Mouse (Mus musculus): ENCODE results near the gene Cyp2j6. TPM values are rescaled to one million over a fixed set of nuclear protein-coding genes. Genes with fewer than 3 reads are reported as not detected.
A peak's percentile ranks its signal among the peaks of the same experiment; 100 is the strongest.
"Not testable (repeated sequence)": the region's sequence is repeated elsewhere in the genome, so short reads cannot be mapped to it uniquely, and the experiment has no call there.

Gene Cyp2j6
- polyA plus RNA-seq (2016; fragmentation: Nextera tagmentation; extraction: Ambion mirVana), result 4.4 and 5.2 TPM in 2 replicates

GRCm38 (mm10) chr4:96553133-96553819, at the start of gene Cyp2j6:
TSS of gene Cyp2j6 (minus strand) at chr4:96553661.
- peaks cover 17% of the 10 kb centered on the region; the same call in 1 of the 2 replicates for H3K4me1 ChIP-seq
- peak; percentile 71 for DNase-seq (ENCODE audit: low spot score)
- H3K9me3 ChIP-seq, result no peaks in the 10 kb centered on the region
- peak within 1 kb of the TSS; percentile 89 for H3K27ac ChIP-seq (replicated peaks)
- H3K4me3 ChIP-seq, result peak within 1 kb of the TSS; percentile 72
- WGBS, result 5% methylated on average over 16 of the region's 16 CpGs
- no peaks in the 10 kb centered on the region for H3K27me3 ChIP-seq (replicated peaks; ENCODE audit: low read depth, poor library complexity, severe bottlenecking)
- no peaks in the 10 kb centered on the region for H3K36me3 ChIP-seq (replicated peaks)

GRCm38 (mm10) chr4:96591791-96592150, 38.3 kb upstream of the Cyp2j6 start:
- no peaks in the 10 kb centered on the region for H3K36me3 ChIP-seq (replicated peaks)
- DNase-seq (ENCODE audit: low spot score), result no peak
- peaks cover 10% of the 10 kb centered on the region for H3K4me1 ChIP-seq
- no peaks in the 10 kb centered on the region for H3K27me3 ChIP-seq (replicated peaks; ENCODE audit: low read depth, poor library complexity, severe bottlenecking)
- 40% methylated on average over 4 of the region's 4 CpGs for whole genome bisulfite sequencing
- no peak overlapping the region for H3K27ac ChIP-seq (replicated peaks)
- no peaks in the 10 kb centered on the region for H3K9me3 ChIP-seq
- peak overlapping the region; percentile 55 for H3K4me3 ChIP-seq

DNA sequence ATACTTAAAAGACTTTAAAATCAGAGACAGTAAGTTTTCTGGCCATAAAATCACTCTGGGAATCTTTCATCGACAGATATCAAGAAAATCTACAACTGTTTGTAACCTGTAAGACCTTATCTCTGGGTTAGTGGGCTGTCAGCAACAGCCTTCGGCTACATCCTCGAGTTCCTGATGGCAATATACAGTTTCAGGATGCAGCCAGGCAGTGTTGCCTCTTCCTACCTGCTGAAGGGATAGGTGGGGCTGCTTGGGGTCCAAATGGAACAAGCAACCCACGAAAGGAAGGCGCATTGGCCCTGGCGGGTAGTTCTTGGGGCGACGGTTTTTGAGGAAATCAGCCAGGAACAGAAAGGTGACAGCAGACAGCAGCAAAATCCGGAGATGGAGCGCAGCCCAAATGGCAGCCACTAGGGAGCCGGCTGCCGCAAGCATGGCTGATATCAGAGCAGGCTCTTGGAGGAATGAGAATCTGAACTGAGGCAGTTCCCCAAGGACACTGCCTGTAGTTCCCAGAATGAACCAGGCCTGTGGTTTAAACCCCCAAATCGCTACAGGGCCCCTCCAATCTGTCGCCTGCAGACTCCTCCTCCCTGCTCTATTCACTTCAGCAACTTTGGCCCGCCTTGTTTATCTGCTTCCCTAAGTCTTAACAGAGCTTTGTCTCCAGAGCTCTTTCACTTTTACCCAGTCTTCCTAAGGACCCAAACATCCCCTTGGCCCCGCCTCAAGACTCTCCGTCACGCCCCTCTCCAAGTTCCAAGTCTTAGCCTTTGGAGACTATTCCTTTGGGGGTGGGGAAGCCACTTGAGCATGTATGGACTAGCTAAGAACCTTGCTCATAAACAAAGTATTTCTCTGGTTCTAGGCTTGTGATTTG, 37.7 kb upstream of the Cyp2j6 start, which contains the start of gene Cyp2j9:
TSS of gene Cyp2j9 (minus strand) at position 668 of the 880 bp plus-strand sequence.
- 7% methylated on average over 18 of the region's 18 CpGs for WGBS
- Histone ChIP-seq H3K27ac (replicated peaks) (peak within 1 kb of the TSS; percentile 66), H3K27me3 (replicated peaks; ENCODE audit: low read depth, poor library complexity, severe bottlenecking) (no peaks in the 10 kb centered on the region), H3K9me3 (no peaks in the 10 kb centered on the region), H3K4me1 (peaks cover 10% of the 10 kb centered on the region), H3K4me3 (peak within 1 kb of the TSS; percentile 55), H3K36me3 (replicated peaks) (no peaks in the 10 kb centered on the region)
- peak; percentile 43 for DNase-seq (ENCODE audit: low spot score)

- H3K27me3 ChIP-seq (replicated peaks; ENCODE audit: low read depth, poor library complexity, severe bottlenecking), result no peaks in the 10 kb centered on the region
- H3K36me3 ChIP-seq (replicated peaks), result no peaks in the 10 kb centered on the region
- WGBS, result 70% methylated on average over 1 of the region's 1 CpGs
- no peak overlapping the region for H3K27ac ChIP-seq (replicated peaks)
- no peaks in the 10 kb centered on the region for H3K9me3 ChIP-seq
- no peak overlapping the region for H3K4me3 ChIP-seq
- no peaks in the 10 kb centered on the region for H3K4me1 ChIP-seq
- DNase-seq (ENCODE audit: low spot score), result no peak
Observed at GRCm38 (mm10) chr4:96581425-96582088, 28.1 kb upstream of the Cyp2j6 start.

DNA sequence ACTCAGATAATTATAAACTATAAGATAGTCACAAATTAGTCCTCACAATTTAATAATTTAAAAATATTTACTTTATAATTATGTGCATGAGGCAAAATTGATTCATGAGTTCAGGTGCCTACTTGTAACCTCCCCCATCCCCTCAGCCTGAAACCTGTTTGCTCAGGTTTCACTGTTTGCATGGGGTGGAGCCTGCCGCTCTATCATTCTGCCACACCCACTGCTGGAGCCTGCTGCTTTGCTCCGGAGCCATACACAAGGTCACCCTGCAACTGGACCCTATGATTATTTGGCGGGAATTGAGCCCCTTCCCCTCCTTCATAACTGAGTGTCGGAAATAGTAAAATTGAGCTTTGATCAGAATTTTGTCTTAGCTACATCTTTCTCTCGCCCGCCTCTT, 26.9 kb upstream of the Cyp2j6 start:
- DNase-seq (ENCODE audit: low spot score); H3K36me3 ChIP-seq (replicated peaks); H3K4me1 ChIP-seq; H3K27me3 ChIP-seq (replicated peaks; ENCODE audit: low read depth, poor library complexity, severe bottlenecking); H3K4me3 ChIP-seq; H3K9me3 ChIP-seq; H3K27ac ChIP-seq (replicated peaks): not testable (repeated sequence)
- 45% methylated on average over 6 of the region's 6 CpGs for WGBS

DNA sequence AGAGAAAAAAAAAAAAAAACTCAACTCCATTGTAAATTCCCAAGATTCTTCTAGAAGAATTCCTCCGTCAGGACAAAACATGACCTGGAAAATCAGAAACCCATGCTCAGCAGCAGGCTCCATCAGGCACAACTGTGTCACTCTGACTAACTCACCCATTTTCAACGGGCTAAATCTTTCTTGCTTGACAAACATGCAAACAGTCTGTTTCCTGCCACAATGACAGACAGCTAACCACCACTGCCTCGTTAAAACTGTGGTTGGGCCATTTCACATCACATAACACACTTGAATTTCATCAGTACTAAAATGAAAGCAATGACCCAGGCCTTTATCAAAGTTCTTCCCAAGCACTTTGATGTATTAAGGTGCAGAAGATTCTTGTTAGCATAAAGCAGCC, 16.0 kb upstream of the Cyp2j6 start:
- 65% methylated on average over 3 of the region's 3 CpGs for WGBS
- Histone ChIP-seq H3K36me3 (replicated peaks) (no peaks in the 10 kb centered on the region), H3K27ac (replicated peaks) (no peak overlapping the region), H3K4me1 (no peaks in the 10 kb centered on the region), H3K27me3 (replicated peaks; ENCODE audit: low read depth, poor library complexity, severe bottlenecking) (no peaks in the 10 kb centered on the region), H3K9me3 (no peaks in the 10 kb centered on the region), H3K4me3 (no peak overlapping the region)
- no peak for DNase-seq (ENCODE audit: low spot score)

- no peaks in the 10 kb centered on the region for H3K36me3 ChIP-seq (replicated peaks)
- H3K27ac ChIP-seq (replicated peaks), result no peak overlapping the region
- no peaks in the 10 kb centered on the region for H3K4me1 ChIP-seq
- no peak for DNase-seq (ENCODE audit: low spot score)
- H3K27me3 ChIP-seq (replicated peaks; ENCODE audit: low read depth, poor library complexity, severe bottlenecking), result no peaks in the 10 kb centered on the region
- no peaks in the 10 kb centered on the region for H3K9me3 ChIP-seq
- WGBS, result 81% methylated on average over 1 of the region's 1 CpGs
- no peak overlapping the region for H3K4me3 ChIP-seq
Observed at GRCm38 (mm10) chr4:96567988-96568387, 14.5 kb upstream of the Cyp2j6 start.

DNA sequence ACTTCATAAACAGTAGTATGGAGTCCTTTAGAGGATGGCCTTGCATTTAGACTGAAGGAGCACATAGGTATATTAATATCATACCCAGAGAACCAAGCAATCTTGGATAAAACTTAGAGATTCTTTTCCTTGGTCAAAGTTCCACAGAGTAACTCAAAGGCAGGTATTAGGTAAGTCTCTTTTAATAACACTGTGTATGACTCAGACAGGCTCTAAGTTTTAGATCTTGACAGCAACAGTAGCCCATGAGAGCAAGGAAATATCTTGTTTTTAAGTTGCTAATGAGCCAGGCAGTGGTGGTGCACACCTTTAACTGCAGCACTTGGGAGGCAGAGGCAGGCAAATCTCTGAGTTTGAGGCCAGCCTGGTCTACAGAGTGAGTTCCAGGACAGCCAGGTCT, 12.3 kb upstream of the Cyp2j6 start:
- Histone ChIP-seq H3K9me3 (no peaks in the 10 kb centered on the region), H3K27me3 (replicated peaks; ENCODE audit: low read depth, poor library complexity, severe bottlenecking) (no peaks in the 10 kb centered on the region), H3K4me3 (no peak overlapping the region), H3K36me3 (replicated peaks) (no peaks in the 10 kb centered on the region), H3K4me1 (no peaks in the 10 kb centered on the region), H3K27ac (replicated peaks) (no peak overlapping the region)
- no peak for DNase-seq (ENCODE audit: low spot score)

- H3K36me3 ChIP-seq (replicated peaks), result no peaks in the 10 kb centered on the region
- H3K4me3 ChIP-seq, result no peak overlapping the region
- H3K27me3 ChIP-seq (replicated peaks; ENCODE audit: low read depth, poor library complexity, severe bottlenecking), result no peaks in the 10 kb centered on the region
- no peaks in the 10 kb centered on the region for H3K9me3 ChIP-seq
- DNase-seq (ENCODE audit: low spot score), result no peak
- H3K4me1 ChIP-seq, result no peaks in the 10 kb centered on the region
- H3K27ac ChIP-seq (replicated peaks), result no peak overlapping the region
- WGBS, result 91% methylated on average over 1 of the region's 1 CpGs
Observed at GRCm38 (mm10) chr4:96560464-96560863, 7.0 kb upstream of the Cyp2j6 start.

GRCm38 (mm10) chr4:96559781-96560180, 6.3 kb upstream of the Cyp2j6 start:
- WGBS, result 82% methylated on average over 1 of the region's 1 CpGs
- no peak overlapping the region for H3K27ac ChIP-seq (replicated peaks)
- H3K4me3 ChIP-seq, result no peak overlapping the region
- no peaks in the 10 kb centered on the region for H3K27me3 ChIP-seq (replicated peaks; ENCODE audit: low read depth, poor library complexity, severe bottlenecking)
- no peaks in the 10 kb centered on the region for H3K36me3 ChIP-seq (replicated peaks)
- no peaks in the 10 kb centered on the region for H3K4me1 ChIP-seq
- no peaks in the 10 kb centered on the region for H3K9me3 ChIP-seq
- DNase-seq (ENCODE audit: low spot score), result no peak

DNA sequence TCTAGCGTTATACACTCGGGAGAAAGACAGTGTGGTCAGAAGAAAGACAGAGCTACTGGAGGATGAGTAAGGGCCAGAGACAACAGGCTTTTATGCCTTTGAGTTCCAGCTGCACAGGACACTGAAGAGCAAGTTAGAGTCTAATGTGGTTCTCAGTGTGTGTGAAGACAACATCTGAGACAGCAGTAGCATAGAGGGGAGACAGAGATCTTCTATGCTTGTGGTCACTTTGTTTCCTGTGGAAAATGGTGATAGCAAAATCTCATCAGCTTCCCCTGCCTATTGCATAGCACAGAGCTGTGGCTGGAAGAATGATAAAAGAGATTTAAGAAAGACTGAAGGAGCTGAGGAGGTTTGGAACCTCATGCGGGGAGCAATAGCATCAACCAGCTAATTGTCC, 1.8 kb downstream of the Cyp2j6 start:
- 90% methylated on average over 3 of the region's 3 CpGs for WGBS

DNA sequence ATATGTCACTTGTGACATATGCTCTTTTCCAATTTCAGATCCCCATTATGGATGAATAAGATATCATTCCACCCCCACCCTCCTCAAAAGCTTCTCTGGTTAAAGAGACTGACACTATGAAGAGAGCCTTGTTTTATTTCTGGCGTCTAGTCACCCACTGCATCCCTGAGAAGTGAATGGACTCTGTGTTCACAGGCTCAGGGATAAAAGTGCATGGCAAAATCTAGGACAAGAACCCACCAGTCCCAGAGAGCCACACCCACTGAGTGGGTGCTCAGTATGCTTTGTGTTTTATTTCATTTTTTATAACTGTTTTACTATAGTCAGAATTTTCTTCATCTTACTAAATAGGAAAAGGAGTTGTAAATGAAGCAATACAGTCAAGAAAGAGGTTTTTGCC, 7.5 kb downstream of the Cyp2j6 start:
- no peaks in the 10 kb centered on the region for H3K27me3 ChIP-seq (replicated peaks; ENCODE audit: low read depth, poor library complexity, severe bottlenecking)
- H3K4me3 ChIP-seq, result no peak overlapping the region
- no peak for DNase-seq (ENCODE audit: low spot score)
- H3K9me3 ChIP-seq, result no peaks in the 10 kb centered on the region
- no peaks in the 10 kb centered on the region for H3K4me1 ChIP-seq
- H3K27ac ChIP-seq (replicated peaks), result no peak overlapping the region
- 35% methylated on average over 1 of the region's 1 CpGs for WGBS
- H3K36me3 ChIP-seq (replicated peaks), result no peaks in the 10 kb centered on the region

More for the DNA sequence above, 1.8 kb downstream of the Cyp2j6 start:
- Histone ChIP-seq H3K27ac (replicated peaks) (no peak overlapping the region), H3K27me3 (replicated peaks; ENCODE audit: low read depth, poor library complexity, severe bottlenecking) (no peaks in the 10 kb centered on the region), H3K36me3 (replicated peaks) (no peaks in the 10 kb centered on the region), H3K4me1 (peaks cover 17% of the 10 kb centered on the region; the same call in 1 of the 2 replicates), H3K9me3 (no peaks in the 10 kb centered on the region), H3K4me3 (no peak overlapping the region)
- DNase-seq (ENCODE audit: low spot score), result no peak
